Mouse (Mus musculus): ENCODE results near the gene Usp3.

GRCm38 (mm10) chr9:66597480-66598215 lies 4.7 kb upstream of the Usp3 start:
- TF ChIP-seq CTCF (conservative IDR thresholded peaks at IDR 0.05; ENCODE audit: insufficient read depth, insufficient read length, low read depth, low read length) = no peak
- no peak for TF ChIP-seq POLR2A (IDR thresholded peaks at IDR 0.05; ENCODE audit: low read depth, low read length)

Data from kidney, adult 2 months (tissue).